Mouse (Mus musculus) hematopoietic stem cell, adult 5-6 weeks (primary cell): ENCODE measurements at regions not wholly inside any gene's neighbourhood (a gene's known extent, or its start where the extent isn't known, plus 50 kb on each side); places are given as distances from the start of the nearest gene placed in this dataset.
A peak's percentile ranks its signal among the peaks of the same experiment; 100 is the strongest.

Experiments
- ATAC-seq, 2 experiments: fragments of 125-278 bp in 1 of 2; replicated peaks in 1 of 2; 2 replicates each; pipeline ENCODE4 v1.8.0; 2016 to 2017; ENCODE audit warnings: inconsistent platforms in 2 of 2, mild to moderate bottlenecking in 2 of 2, moderate number of reproducible peaks in 2 of 2, low read depth in 1 of 2, moderate TSS enrichment in 1 of 2; ENCODE audit not compliant: low FRiP score in 2 of 2, poor library complexity in 2 of 2, severe bottlenecking in 2 of 2, insufficient read depth in 1 of 2, low TSS enrichment in 1 of 2

DNA sequence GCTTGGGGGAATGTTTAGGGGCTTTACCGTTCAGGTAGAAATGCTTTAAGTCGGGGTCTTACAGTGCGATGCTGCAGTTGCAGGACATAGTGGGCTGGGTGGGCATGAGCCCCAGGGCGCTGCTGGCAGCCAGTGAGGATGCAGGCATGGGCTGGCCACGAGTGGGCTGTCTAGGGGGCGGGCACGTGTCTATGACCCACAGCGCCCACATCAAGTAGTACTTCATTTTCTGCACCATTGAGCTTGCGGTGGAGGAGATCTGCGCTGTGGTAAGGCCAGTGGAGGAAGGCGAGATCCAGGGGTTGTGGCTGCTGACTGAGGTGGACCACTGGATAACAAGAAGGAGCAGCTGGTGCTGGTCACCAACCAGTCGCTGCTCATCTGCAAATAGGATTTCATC, 52.4 kb upstream of the Olfr291 start:
- no peak for ATAC-seq

DNA sequence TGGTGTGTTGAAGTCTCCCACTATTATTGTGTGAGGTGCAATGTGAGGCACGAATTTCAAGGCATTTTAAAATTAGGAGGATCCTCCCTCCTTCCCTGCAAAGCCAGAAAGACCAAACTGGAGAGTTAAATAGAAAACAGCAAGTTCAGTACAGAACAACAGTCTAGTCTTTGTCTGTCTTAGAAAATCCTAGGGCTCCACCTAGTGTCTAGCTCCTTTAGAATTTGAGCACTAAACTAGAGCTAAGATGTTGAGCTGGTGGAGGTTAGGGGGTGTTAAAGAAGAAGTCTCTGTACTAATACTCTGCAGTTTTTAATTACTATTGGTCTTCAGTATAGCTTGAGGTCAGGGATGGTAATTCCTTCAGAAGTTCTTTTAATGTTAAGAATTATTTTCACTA, 58.7 kb upstream of the Olfr291 start:
- ATAC-seq, result 0 out of 4 replicates have a peak, but pooled peaks of 1 of the 2 experiments have one; percentile 46

DNA sequence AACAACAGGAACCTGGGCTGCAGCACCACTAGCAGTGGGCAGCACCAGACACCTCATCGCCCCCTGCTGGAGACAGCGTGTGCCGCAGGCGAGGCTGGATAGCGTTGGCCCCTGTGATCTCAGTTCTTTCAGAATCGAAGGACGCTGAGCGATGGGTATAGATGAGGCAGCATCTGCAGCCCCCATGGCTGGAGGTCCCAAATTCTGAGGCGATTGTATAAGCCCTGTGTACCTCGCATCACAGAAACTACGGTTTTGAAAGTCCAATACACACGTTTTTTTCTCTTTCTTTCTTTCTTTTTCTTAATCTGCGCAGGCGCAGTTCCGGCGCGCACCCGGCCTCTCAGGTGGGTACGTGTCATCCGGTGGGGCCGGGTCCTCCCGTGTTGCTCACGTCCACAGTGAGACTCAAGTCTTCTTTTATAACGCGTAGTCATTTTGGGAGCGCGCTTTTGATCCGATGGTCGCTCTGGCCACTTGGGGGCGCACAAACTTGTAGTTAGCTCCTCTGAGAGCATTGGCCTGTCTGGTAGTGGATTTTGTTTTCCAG, 74.0 kb upstream of the Olfr291 start:
- ATAC-seq, result peak; percentile 95 to 97

DNA sequence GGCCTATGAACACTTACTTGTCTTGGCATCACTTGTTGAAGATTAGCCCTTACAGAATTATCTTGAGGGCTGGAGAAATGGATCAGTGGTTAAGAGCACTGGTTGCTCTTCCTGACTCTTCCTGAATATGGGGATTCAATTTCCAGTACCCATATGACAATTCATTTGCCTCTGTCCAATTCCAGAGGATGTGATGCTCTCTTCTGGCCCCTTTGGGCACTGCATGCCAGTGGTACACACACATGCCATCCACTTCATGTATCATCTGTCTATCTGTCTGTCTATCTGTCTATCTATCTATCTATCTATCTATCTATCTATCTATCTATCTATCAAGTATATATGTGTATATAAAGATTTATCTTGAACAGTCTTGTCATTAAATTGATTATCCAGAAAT, 75.7 kb upstream of the Olfr291 start:
- no peak for ATAC-seq

DNA sequence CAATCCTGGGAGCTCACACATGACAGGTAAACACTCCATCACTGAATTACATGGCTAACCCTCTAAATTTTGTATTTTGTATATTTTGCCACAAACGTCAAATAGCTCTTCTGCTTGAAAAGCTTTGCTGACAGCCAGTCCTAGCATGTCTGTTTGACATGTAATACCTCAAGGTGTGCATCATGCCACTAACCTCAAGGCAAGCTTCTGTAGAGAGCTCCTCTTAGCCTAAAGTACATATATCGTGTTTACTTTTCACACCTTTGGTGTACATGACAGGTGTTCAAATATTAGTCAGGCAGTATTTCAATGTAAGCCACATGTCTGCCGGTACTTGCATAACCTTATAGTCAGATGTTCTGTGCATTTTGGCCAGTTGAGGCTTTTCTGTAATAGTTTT, 66.5 kb upstream of the Zfand6 start:
- ATAC-seq, result no peak

DNA sequence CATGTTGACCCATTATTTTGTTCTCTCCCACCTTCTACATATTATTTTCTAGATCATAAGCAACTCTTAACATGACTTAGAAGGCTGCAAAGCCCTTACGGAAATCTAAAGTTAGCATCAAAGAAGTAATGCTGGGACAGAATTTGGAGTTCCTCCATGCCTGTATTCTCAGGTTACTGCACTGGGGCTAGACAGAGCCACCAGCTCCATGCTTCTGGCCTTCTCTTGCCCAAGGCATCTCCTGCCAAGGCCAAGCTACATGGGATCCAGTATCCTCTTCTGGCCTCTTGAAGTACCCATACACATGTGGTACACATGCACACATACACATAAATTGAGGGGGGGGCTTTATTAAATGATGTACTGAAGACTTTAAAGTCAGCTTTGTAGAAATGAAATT, 63.6 kb upstream of the Zfand6 start:
- no peak for ATAC-seq

DNA sequence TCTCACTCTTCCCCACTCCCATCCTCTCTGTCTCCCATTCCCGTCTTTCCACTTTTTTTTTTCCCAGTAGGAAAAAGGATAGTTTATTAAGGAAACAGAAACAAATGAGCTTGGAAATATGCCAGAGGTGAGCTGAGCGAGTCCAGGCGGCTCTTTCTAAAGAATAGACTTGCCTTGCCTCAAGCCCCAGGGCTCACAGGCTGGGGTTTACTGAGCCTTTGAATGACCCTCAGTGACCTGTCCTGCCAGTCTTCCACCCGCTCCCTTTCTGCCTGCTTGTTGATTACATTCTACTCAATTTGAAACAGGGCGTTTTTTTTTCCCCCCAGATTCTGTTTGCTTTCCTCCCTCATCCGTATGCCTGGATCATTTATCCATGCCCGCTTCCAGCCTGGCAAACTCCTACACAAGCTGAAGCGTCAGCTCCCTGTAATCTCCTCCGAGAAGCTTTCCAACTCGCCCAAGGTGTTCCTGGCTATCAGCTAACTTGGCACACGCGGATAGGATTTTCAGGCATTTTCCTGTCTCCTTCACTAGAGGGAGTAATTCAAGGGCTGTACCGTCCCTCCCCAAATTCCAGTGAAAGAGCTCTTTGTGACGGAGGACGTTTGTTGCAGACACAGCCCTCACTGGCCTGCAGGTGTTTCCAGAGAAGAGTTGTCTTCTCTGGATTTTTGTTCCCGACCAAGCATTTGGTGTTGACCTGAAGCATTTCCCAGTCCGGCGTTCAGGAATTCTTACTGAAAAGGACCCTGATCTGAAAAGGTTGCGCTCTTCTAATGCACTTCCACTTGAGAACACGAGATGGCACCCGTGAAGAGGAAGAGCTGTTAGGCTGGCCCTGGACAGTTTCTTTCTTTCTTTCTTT, 59.9 kb upstream of the Zfand6 start:
- peak; percentile 91 to 93 for ATAC-seq

DNA sequence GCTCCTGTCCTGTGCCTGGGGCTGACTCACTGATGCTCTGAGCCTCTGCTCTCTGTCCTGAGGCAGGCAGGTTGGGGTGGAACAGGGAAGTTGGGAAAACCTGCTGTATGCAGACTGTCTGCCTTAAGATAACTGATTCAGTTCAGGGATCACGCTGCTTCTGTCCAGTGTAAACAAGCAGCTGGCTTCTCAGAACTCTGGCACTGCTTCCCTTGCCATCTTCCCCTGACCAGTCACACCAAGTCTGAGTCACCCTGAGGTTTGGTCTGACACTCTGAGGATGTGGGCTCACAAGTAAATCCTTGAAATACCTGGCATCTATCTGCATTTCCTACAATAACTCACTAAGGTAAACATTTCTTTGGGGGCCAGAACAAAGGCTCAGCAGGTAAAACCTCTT, 58.1 kb upstream of the Zfand6 start:
- no peak for ATAC-seq

DNA sequence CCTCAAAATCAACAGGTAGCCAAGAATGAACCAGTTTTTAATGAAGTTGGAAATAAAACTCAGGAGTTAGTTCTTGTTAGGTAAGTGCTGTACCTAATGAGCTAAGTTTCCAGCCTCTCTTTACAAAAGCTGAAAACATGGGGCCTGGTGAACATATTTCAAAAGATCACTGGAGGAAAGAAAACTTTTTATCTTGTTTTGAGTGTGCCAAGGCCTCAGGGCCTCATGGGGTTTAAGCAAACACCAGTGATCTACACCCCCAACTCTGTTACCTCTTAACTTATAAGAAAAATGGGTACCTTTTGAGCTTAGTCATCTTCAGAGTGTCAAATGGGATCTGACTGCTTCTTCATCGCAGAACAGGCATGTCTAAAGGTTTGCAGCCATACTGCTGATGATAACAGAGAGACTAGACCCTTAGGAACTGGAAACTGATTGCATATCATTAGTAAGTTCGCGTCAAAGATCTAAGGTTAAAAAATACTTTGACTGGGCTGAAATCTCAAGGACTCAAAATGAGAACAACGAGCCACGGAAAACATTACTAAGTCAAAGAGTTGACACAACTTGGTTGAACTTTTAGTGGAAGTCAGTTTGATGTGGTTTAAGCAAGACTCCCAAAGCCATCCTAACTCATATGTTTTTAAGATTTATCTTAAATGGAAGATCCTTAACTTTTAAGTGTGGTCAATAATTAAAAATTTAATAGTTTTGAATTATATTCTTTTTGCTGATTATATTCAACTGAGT, 54.7 kb upstream of the Zfand6 start:
- no peak for ATAC-seq

DNA sequence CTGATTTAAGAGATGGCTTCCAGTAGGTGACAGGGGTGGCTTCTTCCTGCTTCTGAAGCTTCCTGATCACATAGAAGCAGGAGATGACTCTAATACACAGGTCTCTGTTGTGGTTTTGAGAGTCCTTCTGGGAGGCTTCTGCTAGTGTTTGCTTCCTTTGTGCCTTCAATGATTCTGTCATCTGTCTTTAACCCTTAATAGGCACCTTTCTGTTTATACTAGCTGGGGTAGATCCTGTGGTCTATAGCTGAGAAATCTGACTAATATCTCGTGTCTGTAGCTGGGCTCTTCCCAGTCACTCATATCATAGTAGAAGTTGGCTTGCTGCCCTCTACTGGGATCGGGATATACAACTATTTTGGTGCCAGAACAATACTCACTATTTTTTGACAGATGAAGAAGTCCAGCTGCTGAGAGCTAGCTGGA, 50.2 kb upstream of the Zfand6 start:
- ATAC-seq, result no peak
